Mouse (Mus musculus): ENCODE measurements around the gene Decr2.

GRCm38 (mm10) chr17:26119766-26120710, 29.9 kb upstream of the Decr2 start:
- TF ChIP-seq CTCF (IDR thresholded peaks at IDR 0.05; ENCODE audit: low read depth, low read length) (peak; percentile 94), POLR2A (IDR thresholded peaks at IDR 0.05; ENCODE audit: extremely low read depth, insufficient read depth, low read length) (no peak)

All from liver, adult 2 months (tissue).